Mouse (Mus musculus): ENCODE measurements around the gene Birc6. TPM values are rescaled to one million over a fixed set of nuclear protein-coding genes. Genes with fewer than 3 reads are reported as not detected.

Birc6 gene
- polyA plus RNA-seq, 1 experiment from 2014 or later, result 40.6 TPM

- no peaks in the 10 kb centered on the region for H3K9me3 ChIP-seq (ENCODE audit: low read length)
- no peak for TF ChIP-seq EP300 (IDR thresholded peaks at IDR 0.05; ENCODE audit: low read depth)
- no peak for TF ChIP-seq CTCF (IDR thresholded peaks at IDR 0.05; ENCODE audit: low read depth)
- no peak for DNase-seq
- no peaks in the 10 kb centered on the region for H3K27me3 ChIP-seq (ENCODE audit: insufficient read depth, low read length)
- WGBS (ENCODE audit: insufficient replicate concordance), result 68% methylated on average over 3 of the region's 3 CpGs
- no peak overlapping the region for H3K4me2 ChIP-seq (ENCODE audit: low read depth, low read length)
- H3K36me3 ChIP-seq (replicated peaks; ENCODE audit: insufficient read depth, low read length), result peaks cover 72% of the 10 kb centered on the region
- no peak overlapping the region for H3K27ac ChIP-seq (ENCODE audit: low read depth)
- H3K9ac ChIP-seq (replicated peaks), result no peak overlapping the region
- H3K4me3 ChIP-seq (ENCODE audit: low read depth, low read length), result no peak overlapping the region
- H3K4me1 ChIP-seq (ENCODE audit: insufficient read depth), result no peaks in the 10 kb centered on the region
- peak; percentile 74 for ATAC-seq
Observed at GRCm38 (mm10) chr17:74630798-74631197, 102.7 kb downstream of the Birc6 start.

GRCm38 (mm10) chr17:74642445-74642844 lies 114.3 kb downstream of the Birc6 start:
- Histone ChIP-seq H3K4me3 (ENCODE audit: low read depth, low read length) (no peak overlapping the region), H3K36me3 (replicated peaks; ENCODE audit: insufficient read depth, low read length) (peaks cover 59% of the 10 kb centered on the region), H3K9me3 (ENCODE audit: low read length) (no peaks in the 10 kb centered on the region), H3K27me3 (ENCODE audit: insufficient read depth, low read length) (no peaks in the 10 kb centered on the region), H3K4me1 (ENCODE audit: insufficient read depth) (no peaks in the 10 kb centered on the region), H3K4me2 (ENCODE audit: low read depth, low read length) (no peak overlapping the region), H3K27ac (ENCODE audit: low read depth) (no peak overlapping the region), H3K9ac (replicated peaks) (no peak overlapping the region)
- no peak for TF ChIP-seq CTCF (IDR thresholded peaks at IDR 0.05; ENCODE audit: low read depth)
- TF ChIP-seq EP300 (IDR thresholded peaks at IDR 0.05; ENCODE audit: low read depth), result no peak
- ATAC-seq (no peak), DNase-seq (no peak)

- H3K27ac ChIP-seq (ENCODE audit: low read depth), result no peak overlapping the region
- H3K9ac ChIP-seq (replicated peaks), result no peak overlapping the region
- ATAC-seq, result no peak
- 91% methylated on average over 3 of the region's 3 CpGs for WGBS (ENCODE audit: insufficient replicate concordance)
- TF ChIP-seq EP300 (IDR thresholded peaks at IDR 0.05; ENCODE audit: low read depth) (no peak), CTCF (IDR thresholded peaks at IDR 0.05; ENCODE audit: low read depth) (no peak)
- H3K4me3 ChIP-seq (ENCODE audit: low read depth, low read length), result no peak overlapping the region
- no peak for DNase-seq
- no peaks in the 10 kb centered on the region for H3K9me3 ChIP-seq (ENCODE audit: low read length)
- no peak overlapping the region for H3K4me2 ChIP-seq (ENCODE audit: low read depth, low read length)
- H3K36me3 ChIP-seq (replicated peaks; ENCODE audit: insufficient read depth, low read length), result peaks cover 61% of the 10 kb centered on the region
- H3K27me3 ChIP-seq (ENCODE audit: insufficient read depth, low read length), result no peaks in the 10 kb centered on the region
- H3K4me1 ChIP-seq (ENCODE audit: insufficient read depth), result no peaks in the 10 kb centered on the region
Observed at GRCm38 (mm10) chr17:74658362-74658761, 130.3 kb downstream of the Birc6 start.

- 67% methylated on average over 1 of the region's 1 CpGs for WGBS (ENCODE audit: insufficient replicate concordance)
- Histone ChIP-seq H3K4me1 (ENCODE audit: insufficient read depth) (no peaks in the 10 kb centered on the region), H3K27me3 (ENCODE audit: insufficient read depth, low read length) (no peaks in the 10 kb centered on the region), H3K4me3 (ENCODE audit: low read depth, low read length) (no peak overlapping the region), H3K27ac (ENCODE audit: low read depth) (no peak overlapping the region), H3K4me2 (ENCODE audit: low read depth, low read length) (no peak overlapping the region), H3K36me3 (replicated peaks; ENCODE audit: insufficient read depth, low read length) (peaks cover 63% of the 10 kb centered on the region), H3K9ac (replicated peaks) (no peak overlapping the region), H3K9me3 (ENCODE audit: low read length) (no peaks in the 10 kb centered on the region)
- TF ChIP-seq CTCF (IDR thresholded peaks at IDR 0.05; ENCODE audit: low read depth), result no peak
- TF ChIP-seq EP300 (IDR thresholded peaks at IDR 0.05; ENCODE audit: low read depth), result no peak
- DNase-seq (no peak), ATAC-seq (no peak)
Observed at GRCm38 (mm10) chr17:74668010-74668409, 139.9 kb downstream of the Birc6 start.

- Histone ChIP-seq H3K9ac (replicated peaks) (no peak overlapping the region), H3K27ac (ENCODE audit: low read depth) (no peak overlapping the region), H3K27me3 (ENCODE audit: insufficient read depth, low read length) (no peaks in the 10 kb centered on the region), H3K4me3 (ENCODE audit: low read depth, low read length) (no peak overlapping the region), H3K36me3 (replicated peaks; ENCODE audit: insufficient read depth, low read length) (peaks cover 55% of the 10 kb centered on the region), H3K9me3 (ENCODE audit: low read length) (no peaks in the 10 kb centered on the region), H3K4me1 (ENCODE audit: insufficient read depth) (no peaks in the 10 kb centered on the region), H3K4me2 (ENCODE audit: low read depth, low read length) (no peak overlapping the region)
- ATAC-seq, result no peak
- no peak for TF ChIP-seq CTCF (IDR thresholded peaks at IDR 0.05; ENCODE audit: low read depth)
- TF ChIP-seq EP300 (IDR thresholded peaks at IDR 0.05; ENCODE audit: low read depth), result no peak
- no peak for DNase-seq
- 87% methylated on average over 13 of the region's 13 CpGs for WGBS (ENCODE audit: insufficient replicate concordance)
Observed at GRCm38 (mm10) chr17:74670031-74670430, 141.9 kb downstream of the Birc6 start.

- no peaks in the 10 kb centered on the region for H3K4me1 ChIP-seq (ENCODE audit: insufficient read depth)
- TF ChIP-seq CTCF (IDR thresholded peaks at IDR 0.05; ENCODE audit: low read depth) (no peak), EP300 (IDR thresholded peaks at IDR 0.05; ENCODE audit: low read depth) (no peak)
- no peak overlapping the region for H3K27ac ChIP-seq (ENCODE audit: low read depth)
- WGBS (ENCODE audit: insufficient replicate concordance), result 79% methylated on average over 4 of the region's 4 CpGs
- H3K4me3 ChIP-seq (ENCODE audit: low read depth, low read length), result no peak overlapping the region
- H3K9ac ChIP-seq (replicated peaks), result no peak overlapping the region
- peaks cover 62% of the 10 kb centered on the region for H3K36me3 ChIP-seq (replicated peaks; ENCODE audit: insufficient read depth, low read length)
- H3K4me2 ChIP-seq (ENCODE audit: low read depth, low read length), result no peak overlapping the region
- H3K27me3 ChIP-seq (ENCODE audit: insufficient read depth, low read length), result no peaks in the 10 kb centered on the region
- ATAC-seq (no peak), DNase-seq (no peak)
- H3K9me3 ChIP-seq (ENCODE audit: low read length), result no peaks in the 10 kb centered on the region
Observed at GRCm38 (mm10) chr17:74672446-74672845, 144.4 kb downstream of the Birc6 start.

- Histone ChIP-seq H3K36me3 (replicated peaks; ENCODE audit: insufficient read depth, low read length) (peaks cover 68% of the 10 kb centered on the region), H3K4me3 (ENCODE audit: low read depth, low read length) (no peak overlapping the region), H3K9ac (replicated peaks) (no peak overlapping the region), H3K9me3 (ENCODE audit: low read length) (no peaks in the 10 kb centered on the region), H3K27me3 (ENCODE audit: insufficient read depth, low read length) (no peaks in the 10 kb centered on the region), H3K4me2 (ENCODE audit: low read depth, low read length) (no peak overlapping the region), H3K4me1 (ENCODE audit: insufficient read depth) (no peaks in the 10 kb centered on the region), H3K27ac (ENCODE audit: low read depth) (no peak overlapping the region)
- no peak for TF ChIP-seq EP300 (IDR thresholded peaks at IDR 0.05; ENCODE audit: low read depth)
- TF ChIP-seq CTCF (IDR thresholded peaks at IDR 0.05; ENCODE audit: low read depth), result peak; percentile 73
- ATAC-seq (no peak), DNase-seq (no peak)
Observed at GRCm38 (mm10) chr17:74673251-74673650, 145.2 kb downstream of the Birc6 start.

Measured in liver, postnatal 0 days (tissue).